Mouse (Mus musculus) limb, embryonic 11.5 days (tissue): ENCODE measurements around the gene Hba-x. TPM values are rescaled to one million over a fixed set of nuclear protein-coding genes. Genes with fewer than 3 reads are reported as not detected.

Source experiments
- ATAC-seq: fragments of 200-750 bp; cut with Nextera tagmentation; 2 replicates; pipeline ENCODE4 v1.8.0; 2017; ENCODE audit warnings: low read depth; ENCODE audit not compliant: insufficient number of reproducible peaks, low FRiP score, low TSS enrichment
- DNase-seq: peaks from one replicate; pipeline ENCODE4 v3.0.0-alpha.2; 2015; ENCODE audit warnings: low spot score
- H3K27ac ChIP-seq: fragments of 300-500 bp; sonication (generic); replicated peaks from 2 replicates; pipeline ENCODE4 v1.5.1; 2014; ENCODE audit warnings: low read depth, mild to moderate bottlenecking, low read length
- H3K27me3 ChIP-seq: fragments of 300-500 bp; sonication (generic); 2 replicates; pipeline ENCODE4 v1.6.1; 2014; ENCODE audit warnings: mild to moderate bottlenecking, low read length, mixed read lengths; ENCODE audit not compliant: control insufficient read depth, insufficient read depth
- H3K36me3 ChIP-seq: fragments of 300-500 bp; sonication (generic); 2 replicates; pipeline ENCODE4 v1.6.1; 2014; ENCODE audit warnings: mild to moderate bottlenecking, low read length, moderate library complexity, mixed read lengths; ENCODE audit not compliant: control insufficient read depth, insufficient read depth
- H3K4me1 ChIP-seq: fragments of 300-500 bp; sonication (generic); 2 replicates; pipeline ENCODE4 v1.6.1; 2014; ENCODE audit warnings: low read length, mixed read lengths; ENCODE audit not compliant: control insufficient read depth, insufficient read depth
- H3K4me2 ChIP-seq: fragments of 300-500 bp; sonication (generic); 2 replicates; pipeline ENCODE4 v1.6.1; 2014; ENCODE audit warnings: low read depth, mild to moderate bottlenecking, moderate library complexity; ENCODE audit not compliant: severe bottlenecking
- H3K4me3 ChIP-seq: fragments of 300-500 bp; sonication (generic); 2 replicates; pipeline ENCODE4 v1.5.1; 2014; ENCODE audit warnings: low read depth, low read length
- H3K9ac ChIP-seq: fragments of 300-500 bp; sonication (generic); 2 replicates; pipeline ENCODE4 v1.6.1; 2014; ENCODE audit warnings: mild to moderate bottlenecking, low read length
- H3K9me3 ChIP-seq: fragments of 300-500 bp; sonication (generic); 2 replicates; pipeline ENCODE4 v1.6.1; 2016; ENCODE audit warnings: low read length; ENCODE audit not compliant: control insufficient read depth
- WGBS: fragments of 180-500 bp; shearing (Covaris S2); extraction: QIAGEN DNeasy Blood & Tissue Kit; methylation state at CpG from one replicate; pipeline ENCODE4 v1.1.7; 2014; 5-methylcytosine and 5-hydroxymethylcytosine counted together
- polyA plus RNA-seq: library from polyadenylated mRNA; unstranded; fragments of >200 nt; fragmentation: Nextera tagmentation; extraction: Ambion mirVana; gene quantifications from 2 replicates; pipeline ENCODE4 v1.2.1, GENCODE M21; 2014

Hba-x gene
- polyA plus RNA-seq, 1 experiment from 2014 or later, result 2,443 TPM

GRCm38 (mm10) chr11:32256146-32256545 lies 20.1 kb upstream of the Hba-x start:
- ATAC-seq (no peak), DNase-seq (no peak)
- Histone ChIP-seq H3K36me3 (peaks cover 5% of the 10 kb centered on the region; the same call in 1 of the 2 replicates), H3K27me3 (no peaks in the 10 kb centered on the region), H3K9me3 (no peaks in the 10 kb centered on the region), H3K27ac (no peak overlapping the region), H3K4me2 (no peak overlapping the region), H3K4me1 (no peaks in the 10 kb centered on the region), H3K4me3 (no peak overlapping the region), H3K9ac (no peak overlapping the region)
- WGBS, result 97% methylated on average over 1 of the region's 1 CpGs

GRCm38 (mm10) chr11:32256566-32256965 lies 19.6 kb upstream of the Hba-x start:
- no peaks in the 10 kb centered on the region for H3K9me3 ChIP-seq
- H3K4me3 ChIP-seq, result no peak overlapping the region
- H3K4me1 ChIP-seq, result no peaks in the 10 kb centered on the region
- H3K9ac ChIP-seq, result no peak overlapping the region
- no peaks in the 10 kb centered on the region for H3K27me3 ChIP-seq
- peaks cover 4% of the 10 kb centered on the region; the same call in 1 of the 2 replicates for H3K36me3 ChIP-seq
- 84% methylated on average over 3 of the region's 3 CpGs for WGBS
- ATAC-seq, result no peak
- no peak for DNase-seq
- H3K4me2 ChIP-seq, result no peak overlapping the region
- H3K27ac ChIP-seq, result no peak overlapping the region

- no peak overlapping the region for H3K27ac ChIP-seq
Measured at GRCm38 (mm10) chr11:32262674-32263415, 13.4 kb upstream of the Hba-x start.

GRCm38 (mm10) chr11:32265117-32265738 lies 11.0 kb upstream of the Hba-x start:
- Histone ChIP-seq H3K9ac (no peak overlapping the region), H3K27me3 (no peaks in the 10 kb centered on the region), H3K27ac (no peak overlapping the region), H3K9me3 (no peaks in the 10 kb centered on the region), H3K36me3 (no peaks in the 10 kb centered on the region), H3K4me2 (no peak overlapping the region), H3K4me3 (no peak overlapping the region), H3K4me1 (no peaks in the 10 kb centered on the region; the same call in 1 of the 2 replicates)
- 98% methylated on average over 3 of the region's 3 CpGs for WGBS
- ATAC-seq (no peak), DNase-seq (no peak)

More at GRCm38 (mm10) chr11:32262674-32263415, 13.4 kb upstream of the Hba-x start:
- Histone ChIP-seq H3K9me3 (no peaks in the 10 kb centered on the region), H3K36me3 (peaks cover 2% of the 10 kb centered on the region; the same call in 1 of the 2 replicates), H3K27me3 (no peaks in the 10 kb centered on the region), H3K4me3 (no peak overlapping the region), H3K4me1 (no peaks in the 10 kb centered on the region; the same call in 1 of the 2 replicates), H3K4me2 (no peak overlapping the region), H3K9ac (no peak overlapping the region)
- WGBS, result 74% methylated on average over 10 of the region's 10 CpGs
- DNase-seq (no peak), ATAC-seq (no peak)

- no peaks in the 10 kb centered on the region for H3K27me3 ChIP-seq
- DNase-seq, result no peak
- H3K4me3 ChIP-seq, result no peak overlapping the region
- no peaks in the 10 kb centered on the region for H3K9me3 ChIP-seq
- no peaks in the 10 kb centered on the region for H3K36me3 ChIP-seq
- no peak overlapping the region for H3K27ac ChIP-seq
- no peak for ATAC-seq
- no peak overlapping the region for H3K9ac ChIP-seq
- no peaks in the 10 kb centered on the region; the same call in 1 of the 2 replicates for H3K4me1 ChIP-seq
- H3K4me2 ChIP-seq, result no peak overlapping the region; the same call in 1 of the 2 replicates
- 94% methylated on average over 6 of the region's 6 CpGs for WGBS
Measured at GRCm38 (mm10) chr11:32266194-32266593, 10.0 kb upstream of the Hba-x start.

GRCm38 (mm10) chr11:32266776-32267175 lies 9.4 kb upstream of the Hba-x start:
- DNase-seq (no peak), ATAC-seq (no peak)
- Histone ChIP-seq H3K4me3 (peak overlapping the region; percentile 75), H3K36me3 (no peaks in the 10 kb centered on the region), H3K4me1 (no peaks in the 10 kb centered on the region; the same call in 1 of the 2 replicates), H3K27ac (peak overlapping the region; percentile 93; the same call in 1 of the 2 replicates), H3K9ac (peak overlapping the region; percentile 97), H3K27me3 (no peaks in the 10 kb centered on the region), H3K9me3 (no peaks in the 10 kb centered on the region), H3K4me2 (peak overlapping the region; percentile 63)
- 36% methylated on average over 6 of the region's 6 CpGs for WGBS

GRCm38 (mm10) chr11:32267188-32267884 lies 8.9 kb upstream of the Hba-x start, which contains the start of gene Nprl3:
Nprl3 (minus strand) TSS chr11:32267707.
- under 1% methylated on average over 54 of the region's 54 CpGs for WGBS

GRCm38 (mm10) chr11:32267964-32268363 lies 8.2 kb upstream of the Hba-x start:
- Histone ChIP-seq H3K4me3 (peak overlapping the region; percentile 75), H3K4me1 (no peaks in the 10 kb centered on the region), H3K9me3 (no peaks in the 10 kb centered on the region), H3K9ac (peak overlapping the region; percentile 97), H3K27me3 (no peaks in the 10 kb centered on the region), H3K36me3 (no peaks in the 10 kb centered on the region), H3K4me2 (peak overlapping the region; percentile 63), H3K27ac (peak overlapping the region; percentile 93)
- WGBS, result 34% methylated on average over 5 of the region's 5 CpGs
- DNase-seq (no peak), ATAC-seq (peak; percentile 10; the same call in 1 of the 2 replicates)

More at GRCm38 (mm10) chr11:32267188-32267884, 8.9 kb upstream of the Hba-x start, which contains the start of gene Nprl3:
- Histone ChIP-seq H3K27me3 (no peaks in the 10 kb centered on the region), H3K4me2 (peak within 1 kb of the TSS; percentile 63), H3K27ac (peak within 1 kb of the TSS; percentile 93), H3K36me3 (no peaks in the 10 kb centered on the region), H3K9ac (peak within 1 kb of the TSS; percentile 97), H3K9me3 (no peaks in the 10 kb centered on the region), H3K4me1 (no peaks in the 10 kb centered on the region; the same call in 1 of the 2 replicates), H3K4me3 (peak within 1 kb of the TSS; percentile 75)
- peak; percentile 96 for DNase-seq
- ATAC-seq, result peak; percentile 98
